Mouse (Mus musculus) embryonic facial prominence, embryonic 14.5 days (tissue): ENCODE results near the gene Pacsin2. TPM values are rescaled to one million over a fixed set of nuclear protein-coding genes. Genes with fewer than 3 reads are reported as not detected.

Experiments
- ATAC-seq: fragments of 200-750 bp; cut with Nextera tagmentation; 2 replicates; pipeline ENCODE4 v1.8.0; 2017; ENCODE audit warnings: low read depth, moderate number of reproducible peaks, moderate TSS enrichment
- DNase-seq: peaks from one replicate; pipeline ENCODE4 v3.0.0-alpha.2; 2015; ENCODE audit warnings: low spot score
- H3K27ac ChIP-seq: fragments of 300-500 bp; sonication (generic); replicated peaks from 2 replicates; pipeline ENCODE4 v1.5.1; 2014; ENCODE audit warnings: low read depth, mild to moderate bottlenecking, low read length, moderate library complexity
- H3K27me3 ChIP-seq: fragments of 300-500 bp; sonication (generic); replicated peaks from 2 replicates; pipeline ENCODE4 v1.6.1; 2014; ENCODE audit warnings: low read length; ENCODE audit not compliant: control insufficient read depth, insufficient read depth
- H3K36me3 ChIP-seq: fragments of 300-500 bp; sonication (generic); 2 replicates; pipeline ENCODE4 v1.6.1; 2014; ENCODE audit warnings: low read length, mixed read lengths; ENCODE audit not compliant: control insufficient read depth, insufficient read depth
- H3K4me1 ChIP-seq: fragments of 300-500 bp; sonication (generic); 2 replicates; pipeline ENCODE4 v1.6.1; 2014; ENCODE audit warnings: antibody characterized with exemption, low read length; ENCODE audit not compliant: control insufficient read depth, insufficient read depth
- H3K4me2 ChIP-seq: fragments of 300-500 bp; sonication (generic); 2 replicates; pipeline ENCODE4 v1.6.1; 2014; ENCODE audit warnings: low read depth, mild to moderate bottlenecking, low read length, moderate library complexity, mixed read lengths
- H3K4me3 ChIP-seq: fragments of 300-500 bp; sonication (generic); 2 replicates; pipeline ENCODE4 v1.5.1; 2014; ENCODE audit warnings: low read depth, mild to moderate bottlenecking, low read length
- H3K9ac ChIP-seq: fragments of 300-500 bp; sonication (generic); 2 replicates; pipeline ENCODE4 v1.6.1; 2014; ENCODE audit warnings: low read depth, mild to moderate bottlenecking, low read length, moderate library complexity, mixed read lengths
- H3K9me3 ChIP-seq: fragments of 300-500 bp; sonication (generic); 2 replicates; pipeline ENCODE4 v1.6.1; 2016; ENCODE audit warnings: low read length; ENCODE audit not compliant: control insufficient read depth
- WGBS: fragments of 180-500 bp; shearing (Covaris S2); extraction: QIAGEN DNeasy Blood & Tissue Kit; methylation state at CpG from one replicate; pipeline ENCODE4 v1.1.7; 2014; 5-methylcytosine and 5-hydroxymethylcytosine counted together
- polyA plus RNA-seq: library from polyadenylated mRNA; unstranded; fragments of >200 nt; fragmentation: Nextera tagmentation; extraction: Ambion mirVana; gene quantifications from 2 replicates; pipeline ENCODE4 v1.2.1, GENCODE M21; 2014

Pacsin2 gene
- polyA plus RNA-seq, 1 experiment from 2014 or later, result 49.3 TPM

DNA sequence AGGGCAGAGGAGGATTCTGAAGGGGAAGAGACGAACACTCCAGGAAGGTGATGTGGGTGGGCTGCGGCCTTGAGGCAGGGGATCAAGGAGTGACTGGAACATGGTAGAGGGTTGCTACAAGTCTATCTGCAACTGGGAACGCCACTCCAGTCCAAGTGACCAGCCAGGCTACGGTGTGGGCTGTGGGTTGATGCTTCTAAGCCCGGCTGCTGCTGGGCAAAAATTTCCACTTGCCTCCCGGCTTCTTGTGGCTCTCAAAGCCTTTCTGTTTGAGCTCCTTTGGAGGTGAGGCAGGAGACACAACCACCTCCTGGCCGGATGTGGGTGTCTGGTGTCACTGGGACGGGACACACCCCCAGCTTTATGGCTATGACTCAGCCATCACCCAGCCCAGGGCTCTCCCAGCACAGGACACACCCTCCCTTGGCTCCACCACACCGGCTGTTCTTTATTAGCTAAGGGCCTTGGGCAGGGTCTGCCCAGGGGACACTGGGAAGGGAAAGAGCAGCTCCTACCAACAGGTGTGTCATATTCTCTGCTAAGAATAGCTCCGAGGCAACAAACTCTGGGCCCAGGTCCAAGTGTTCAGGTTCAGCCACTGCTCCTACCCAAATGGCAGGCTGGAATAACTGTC lies 9.5 kb upstream of the Pacsin2 start:
- Histone ChIP-seq H3K27ac (peak overlapping the region; percentile 63), H3K4me3 (no peak overlapping the region), H3K4me2 (no peak overlapping the region), H3K4me1 (peaks cover 14% of the 10 kb centered on the region), H3K36me3 (no peaks in the 10 kb centered on the region), H3K9ac (no peak overlapping the region; the same call in 1 of the 2 replicates), H3K27me3 (no peaks in the 10 kb centered on the region), H3K9me3 (no peaks in the 10 kb centered on the region)
- WGBS, result 48% methylated on average over 10 of the region's 10 CpGs
- ATAC-seq (peak; percentile 92), DNase-seq (peak; percentile 86)

DNA sequence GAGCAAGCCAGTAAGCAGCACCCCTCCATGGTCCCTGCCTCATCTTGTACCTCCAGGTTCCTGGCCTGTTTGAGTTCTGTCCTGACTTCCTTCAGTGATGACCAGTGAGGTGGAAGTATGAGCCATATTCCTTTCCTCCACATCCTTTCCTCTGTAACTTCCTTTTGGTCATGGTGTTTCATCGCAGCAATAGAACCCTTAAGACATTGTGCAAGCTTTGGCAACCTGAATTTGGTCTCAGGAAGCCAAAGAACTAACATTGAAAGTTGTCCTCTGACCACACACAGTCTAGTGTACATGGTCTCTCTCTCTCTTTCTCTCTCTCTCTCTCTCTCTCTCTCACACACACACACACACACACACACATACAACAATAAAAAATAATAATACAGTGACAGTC lies 8.8 kb upstream of the Pacsin2 start:
- H3K36me3 ChIP-seq, result no peaks in the 10 kb centered on the region
- H3K27ac ChIP-seq, result no peak overlapping the region
- H3K4me2 ChIP-seq, result no peak overlapping the region
- H3K9ac ChIP-seq, result no peak overlapping the region
- no peaks in the 10 kb centered on the region for H3K27me3 ChIP-seq
- no peak overlapping the region for H3K4me3 ChIP-seq
- no peak for ATAC-seq
- peaks cover 14% of the 10 kb centered on the region for H3K4me1 ChIP-seq
- 89% methylated on average over 1 of the region's 1 CpGs for WGBS
- no peaks in the 10 kb centered on the region for H3K9me3 ChIP-seq
- DNase-seq, result no peak

DNA sequence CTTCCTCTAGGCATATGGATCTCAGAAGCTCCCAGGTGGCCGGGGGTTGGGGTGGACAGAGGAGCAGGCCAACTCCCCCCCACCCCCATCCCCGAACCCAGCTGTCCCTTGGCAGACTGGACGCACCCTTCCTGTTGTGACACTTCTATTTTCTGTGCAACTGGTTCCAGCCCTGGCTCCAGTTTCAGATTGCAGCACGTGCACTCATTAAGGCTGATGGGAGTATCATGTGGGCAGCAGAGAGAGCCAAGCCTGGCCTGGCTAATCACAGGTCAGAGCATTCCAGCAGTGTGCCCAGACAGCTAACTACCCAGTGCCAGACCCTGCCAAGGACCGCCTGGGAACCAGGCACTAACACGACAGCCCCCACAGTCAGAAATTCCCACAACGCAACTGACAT lies 7.1 kb upstream of the Pacsin2 start:
- H3K27ac ChIP-seq, result no peak overlapping the region
- ATAC-seq, result peak; percentile 39; the same call in 1 of the 2 replicates
- H3K4me2 ChIP-seq, result no peak overlapping the region

GRCm38 (mm10) chr15:83470443-83470842 lies 6.0 kb upstream of the Pacsin2 start:
- H3K4me1 ChIP-seq, result peaks cover 14% of the 10 kb centered on the region
- WGBS, result 86% methylated on average over 8 of the region's 8 CpGs

More for the DNA sequence above, 7.1 kb upstream of the Pacsin2 start:
- H3K4me1 ChIP-seq, result peaks cover 14% of the 10 kb centered on the region
- no peaks in the 10 kb centered on the region for H3K27me3 ChIP-seq
- H3K4me3 ChIP-seq, result no peak overlapping the region
- no peaks in the 10 kb centered on the region for H3K36me3 ChIP-seq
- peak; percentile 62 for DNase-seq
- no peaks in the 10 kb centered on the region for H3K9me3 ChIP-seq
- H3K9ac ChIP-seq, result no peak overlapping the region
- 65% methylated on average over 6 of the region's 7 CpGs for WGBS

DNA sequence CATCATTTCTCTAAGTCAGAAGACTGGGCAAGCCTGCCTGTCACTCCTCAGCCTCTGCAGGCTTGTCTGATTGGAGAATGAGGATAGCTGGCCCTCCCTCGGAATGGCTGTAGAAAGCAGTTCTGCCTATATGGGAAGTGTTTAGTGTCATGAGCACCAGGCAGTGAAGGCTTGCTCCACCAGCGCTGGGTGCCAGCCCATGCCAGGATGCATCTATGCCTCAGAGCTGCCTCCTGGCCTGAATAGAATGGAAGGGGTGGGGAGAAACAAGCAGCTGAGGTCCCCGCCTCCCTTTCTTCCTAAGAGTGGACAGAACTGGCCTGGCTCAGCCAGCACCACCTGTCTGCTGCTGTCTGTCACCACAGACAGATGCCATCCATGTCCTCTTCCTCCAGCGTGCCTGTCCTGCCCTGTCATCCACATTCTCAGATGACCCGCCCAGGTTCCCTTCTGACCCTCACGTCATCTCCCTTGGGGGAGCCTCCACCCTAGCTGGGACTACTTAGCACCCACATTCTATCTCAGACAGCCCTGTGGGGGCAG lies 4.9 kb upstream of the Pacsin2 start:
- WGBS, result 70% methylated on average over 6 of the region's 6 CpGs
- Histone ChIP-seq H3K4me1 (peaks cover 9% of the 10 kb centered on the region), H3K4me3 (no peak overlapping the region), H3K9me3 (no peaks in the 10 kb centered on the region), H3K4me2 (no peak overlapping the region), H3K27me3 (no peaks in the 10 kb centered on the region), H3K9ac (no peak overlapping the region), H3K27ac (no peak overlapping the region), H3K36me3 (no peaks in the 10 kb centered on the region)
- DNase-seq, result peak; percentile 57
- no peak for ATAC-seq

More at GRCm38 (mm10) chr15:83470443-83470842, 6.0 kb upstream of the Pacsin2 start:
- no peaks in the 10 kb centered on the region for H3K36me3 ChIP-seq
- DNase-seq (no peak), ATAC-seq (no peak)
- H3K9ac ChIP-seq, result no peak overlapping the region
- no peak overlapping the region for H3K27ac ChIP-seq
- no peaks in the 10 kb centered on the region for H3K9me3 ChIP-seq
- H3K4me2 ChIP-seq, result no peak overlapping the region
- no peaks in the 10 kb centered on the region for H3K27me3 ChIP-seq
- no peak overlapping the region for H3K4me3 ChIP-seq

DNA sequence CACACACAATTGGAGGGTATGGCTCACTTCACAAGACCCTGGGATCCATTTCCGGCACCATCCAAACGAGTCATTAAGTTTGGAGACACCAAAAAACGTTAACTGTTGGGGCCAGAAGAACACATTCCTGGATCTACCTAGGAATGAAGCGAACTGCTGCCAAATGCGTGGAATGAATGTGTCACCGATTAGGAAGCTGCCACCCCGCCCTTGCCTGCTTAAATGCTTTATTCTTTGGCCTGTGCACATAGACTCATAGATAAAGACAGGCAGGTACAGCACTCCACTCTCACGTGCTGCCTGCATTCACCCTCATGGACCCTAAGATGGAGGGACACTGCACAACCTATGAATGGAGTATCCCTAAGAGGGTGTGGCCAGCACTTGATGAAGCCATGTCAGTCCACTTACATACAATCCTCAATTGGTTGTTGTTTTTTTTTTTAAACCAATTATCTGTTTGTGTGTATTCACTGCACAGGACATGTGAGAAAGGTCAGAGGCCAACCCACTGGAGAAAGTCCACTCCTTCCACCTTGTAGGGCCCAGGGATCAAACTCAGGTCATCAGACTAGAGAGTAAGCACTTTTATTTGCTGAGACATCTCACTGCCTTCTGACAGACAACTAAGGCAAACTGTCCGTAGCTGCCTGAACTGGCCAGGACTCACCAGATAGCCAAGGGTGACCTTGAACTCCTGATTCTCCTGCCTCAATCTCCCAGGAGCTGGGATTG lies 3.0 kb upstream of the Pacsin2 start:
- Histone ChIP-seq H3K9ac (no peak overlapping the region), H3K36me3 (no peaks in the 10 kb centered on the region), H3K9me3 (no peaks in the 10 kb centered on the region), H3K27me3 (no peaks in the 10 kb centered on the region), H3K4me2 (no peak overlapping the region), H3K4me1 (0 out of 2 replicates have a peak, but pooled peaks cover 4% of the 10 kb centered on the region), H3K27ac (no peak overlapping the region), H3K4me3 (no peak overlapping the region)
- ATAC-seq, result no peak
- 85% methylated on average over 9 of the region's 9 CpGs for WGBS
- no peak for DNase-seq

DNA sequence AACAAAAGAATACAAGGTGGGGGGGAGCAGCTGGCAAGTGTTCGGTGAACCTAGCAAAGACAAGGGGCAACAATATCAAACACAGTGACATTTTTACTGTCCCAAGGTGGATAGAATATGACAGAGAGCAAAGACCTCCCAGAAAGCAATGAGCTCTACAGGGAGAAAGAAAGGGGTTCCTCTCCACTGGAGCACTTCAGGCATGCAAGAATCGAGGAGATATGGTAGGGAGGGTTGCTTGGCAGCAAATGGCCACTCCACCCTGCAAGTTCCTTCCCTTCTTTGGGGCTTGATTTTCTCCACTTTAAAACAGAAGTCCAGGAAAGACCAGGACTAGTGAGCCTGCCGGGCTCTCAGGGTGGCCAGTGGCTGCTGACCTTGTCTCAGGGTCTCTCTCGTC lies 1.9 kb upstream of the Pacsin2 start:
- Histone ChIP-seq H3K27me3 (no peaks in the 10 kb centered on the region), H3K4me3 (no peak overlapping the region), H3K4me2 (no peak overlapping the region), H3K4me1 (0 out of 2 replicates have a peak, but pooled peaks cover 4% of the 10 kb centered on the region), H3K27ac (no peak overlapping the region), H3K9me3 (no peaks in the 10 kb centered on the region), H3K36me3 (no peaks in the 10 kb centered on the region), H3K9ac (no peak overlapping the region)
- no peak for DNase-seq
- no peak for ATAC-seq
- WGBS, result 66% methylated on average over 4 of the region's 4 CpGs

DNA sequence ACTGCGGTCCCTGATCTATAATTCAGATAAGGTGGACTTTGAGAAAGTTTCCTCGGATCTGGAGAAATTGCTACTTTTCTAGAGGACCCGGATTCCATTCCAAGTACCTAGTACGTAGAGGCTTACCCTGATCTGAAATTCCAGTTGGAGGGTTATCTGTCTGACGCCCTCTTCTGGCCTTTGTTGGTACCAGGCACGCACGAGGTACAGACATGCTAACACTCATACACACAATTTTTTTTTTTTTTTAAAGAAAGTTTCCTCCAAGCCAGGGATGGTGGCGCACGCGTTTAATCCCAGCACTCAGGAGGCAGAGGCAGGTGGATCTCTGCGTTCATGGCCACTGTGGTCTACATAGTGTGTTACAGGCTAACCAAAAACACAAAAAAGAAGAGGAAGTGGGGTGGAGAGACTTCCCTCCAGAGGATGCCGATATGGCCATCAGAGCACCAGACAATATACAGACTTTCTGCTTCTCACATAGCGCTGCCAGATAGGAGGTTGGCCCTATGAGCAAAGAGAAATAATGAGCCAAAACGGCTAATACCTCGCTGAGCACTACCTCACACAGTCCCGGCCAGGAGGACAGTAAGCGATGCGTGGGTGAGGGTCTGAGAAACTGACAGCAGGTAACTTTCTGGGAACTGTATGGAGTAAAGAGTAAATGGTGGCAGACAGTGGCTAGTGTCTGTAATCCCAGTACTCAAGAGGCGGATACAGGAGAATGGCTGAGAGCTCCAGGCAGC lies 672 bp upstream of the Pacsin2 start:
- Histone ChIP-seq H3K27me3 (no peaks in the 10 kb centered on the region), H3K9me3 (no peaks in the 10 kb centered on the region), H3K4me3 (peak overlapping the region; percentile 65), H3K36me3 (no peaks in the 10 kb centered on the region), H3K9ac (no peak overlapping the region), H3K4me2 (peak overlapping the region; percentile 73), H3K27ac (peak overlapping the region; percentile 31; the same call in 1 of the 2 replicates), H3K4me1 (0 out of 2 replicates have a peak, but pooled peaks cover 4% of the 10 kb centered on the region)
- ATAC-seq, result peak; percentile 1; the same call in 1 of the 2 replicates
- WGBS, result 75% methylated on average over 19 of the region's 19 CpGs
- DNase-seq, result no peak
